Mouse (Mus musculus): Measurements from ENCODE around the gene Slc46a2. TPM values are rescaled to one million over a fixed set of nuclear protein-coding genes. Genes with fewer than 3 reads are reported as not detected.

Slc46a2 gene
- polyA plus RNA-seq, 1 experiment from 2014 or later, result 0.05 TPM

DNA sequence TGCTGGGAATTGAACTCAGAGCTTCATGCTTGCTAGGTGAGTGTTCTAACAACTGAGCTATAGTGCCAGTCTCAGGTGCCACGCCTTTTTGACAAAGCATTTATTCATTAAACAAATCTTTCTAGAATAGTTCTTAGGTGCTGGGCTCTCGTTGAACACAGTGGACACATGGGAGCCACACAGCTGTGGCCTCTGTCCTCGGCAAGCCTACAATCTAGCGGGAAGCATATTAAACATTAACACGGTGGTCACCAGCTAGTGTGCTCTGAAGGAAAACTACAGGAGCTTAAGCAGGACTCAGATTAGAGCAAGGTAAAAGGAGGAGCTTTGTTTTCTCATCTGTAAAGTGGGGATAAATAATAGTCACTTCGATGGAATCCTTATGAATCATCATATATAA, 7.8 kb downstream of the Slc46a2 start:
- no peaks in the 10 kb centered on the region for H3K36me3 ChIP-seq (replicated peaks)
- WGBS, result 88% methylated on average over 6 of the region's 6 CpGs
- no peaks in the 10 kb centered on the region for H3K27me3 ChIP-seq (replicated peaks; ENCODE audit: low read depth, poor library complexity, severe bottlenecking)
- H3K4me3 ChIP-seq, result no peak overlapping the region
- H3K27ac ChIP-seq (replicated peaks), result no peak overlapping the region
- no peak for DNase-seq (ENCODE audit: low spot score)
- peaks cover 12% of the 10 kb centered on the region for H3K4me1 ChIP-seq
- no peaks in the 10 kb centered on the region for H3K9me3 ChIP-seq

DNA sequence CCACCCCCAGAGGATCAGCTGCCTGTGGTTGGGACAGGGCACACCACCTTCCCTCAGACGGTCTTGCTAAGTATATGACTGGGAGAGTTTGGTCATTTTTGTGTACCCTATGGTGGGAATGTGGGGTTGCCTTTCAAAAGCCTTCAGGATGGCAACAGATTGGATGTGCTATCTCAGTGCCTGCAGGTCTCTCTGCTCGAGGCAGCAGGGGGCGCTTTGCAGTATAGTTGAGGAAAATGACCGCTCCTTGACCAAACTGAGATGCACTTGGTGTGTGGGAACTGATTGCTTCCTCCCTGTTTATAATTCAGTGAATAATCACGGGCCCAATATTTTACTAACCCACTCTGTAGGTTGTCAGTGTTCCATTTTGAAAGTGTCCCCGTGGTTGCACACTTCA, 12.3 kb downstream of the Slc46a2 start:
- WGBS, result 65% methylated on average over 6 of the region's 6 CpGs
- Histone ChIP-seq H3K4me3 (no peak overlapping the region), H3K27me3 (replicated peaks; ENCODE audit: low read depth, poor library complexity, severe bottlenecking) (no peaks in the 10 kb centered on the region), H3K27ac (replicated peaks) (no peak overlapping the region), H3K36me3 (replicated peaks) (peaks cover 14% of the 10 kb centered on the region), H3K9me3 (no peaks in the 10 kb centered on the region), H3K4me1 (peaks cover 5% of the 10 kb centered on the region; the same call in 1 of the 2 replicates)
- no peak for DNase-seq (ENCODE audit: low spot score)

DNA sequence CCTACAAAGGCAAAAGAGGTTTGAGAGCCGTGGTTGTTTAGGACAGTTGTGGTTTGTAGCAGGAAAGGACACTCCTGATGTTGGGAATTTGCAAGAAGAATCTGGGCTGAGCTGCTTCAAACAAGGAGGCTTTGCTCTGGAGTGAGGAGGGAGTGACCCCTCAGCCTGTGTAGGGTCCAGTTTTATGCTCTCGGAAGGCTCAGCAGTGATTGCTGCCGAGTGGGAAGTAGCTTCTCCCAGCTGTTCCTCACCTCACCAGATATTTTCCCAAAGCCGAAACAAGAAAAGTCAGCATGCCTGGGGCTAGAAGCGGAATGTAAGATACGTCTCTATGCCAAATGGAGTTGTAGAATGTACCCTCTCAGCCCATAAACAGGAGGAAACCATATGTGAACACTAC, 13.0 kb downstream of the Slc46a2 start:
- Histone ChIP-seq H3K4me1 (0 out of 2 replicates have a peak, but pooled peaks cover 4% of the 10 kb centered on the region), H3K36me3 (replicated peaks) (peaks cover 19% of the 10 kb centered on the region), H3K4me3 (no peak overlapping the region), H3K9me3 (no peaks in the 10 kb centered on the region), H3K27ac (replicated peaks) (no peak overlapping the region), H3K27me3 (replicated peaks; ENCODE audit: low read depth, poor library complexity, severe bottlenecking) (no peaks in the 10 kb centered on the region)
- WGBS, result 85% methylated on average over 6 of the region's 6 CpGs
- DNase-seq (ENCODE audit: low spot score), result no peak

DNA sequence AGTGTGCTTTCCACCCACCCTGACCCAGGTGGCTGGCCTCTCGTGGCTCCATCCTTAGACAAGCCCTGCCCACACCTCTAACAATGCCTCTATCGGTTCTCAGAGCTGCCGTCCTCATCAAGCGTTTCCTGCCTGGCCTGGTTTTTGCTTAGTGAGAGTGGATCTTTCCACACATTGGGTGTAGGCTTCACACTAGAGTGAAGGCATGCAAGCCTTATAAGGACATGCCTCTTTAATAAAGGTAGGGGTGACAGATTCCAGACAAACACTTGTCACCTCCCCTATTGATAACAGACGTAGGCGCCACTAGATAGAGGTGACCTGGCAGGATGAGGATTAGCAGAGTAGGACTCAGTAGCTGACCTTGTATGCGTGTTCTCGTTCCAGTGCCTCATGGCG, 16.3 kb downstream of the Slc46a2 start:
- H3K27me3 ChIP-seq (replicated peaks; ENCODE audit: low read depth, poor library complexity, severe bottlenecking), result no peaks in the 10 kb centered on the region
- 89% methylated on average over 9 of the region's 9 CpGs for WGBS
- H3K4me3 ChIP-seq, result no peak overlapping the region
- H3K9me3 ChIP-seq, result no peaks in the 10 kb centered on the region
- no peak overlapping the region for H3K27ac ChIP-seq (replicated peaks)
- no peak for DNase-seq (ENCODE audit: low spot score)
- 0 out of 2 replicates have a peak, but pooled peaks cover 4% of the 10 kb centered on the region for H3K4me1 ChIP-seq
- peaks cover 43% of the 10 kb centered on the region for H3K36me3 ChIP-seq (replicated peaks)

DNA sequence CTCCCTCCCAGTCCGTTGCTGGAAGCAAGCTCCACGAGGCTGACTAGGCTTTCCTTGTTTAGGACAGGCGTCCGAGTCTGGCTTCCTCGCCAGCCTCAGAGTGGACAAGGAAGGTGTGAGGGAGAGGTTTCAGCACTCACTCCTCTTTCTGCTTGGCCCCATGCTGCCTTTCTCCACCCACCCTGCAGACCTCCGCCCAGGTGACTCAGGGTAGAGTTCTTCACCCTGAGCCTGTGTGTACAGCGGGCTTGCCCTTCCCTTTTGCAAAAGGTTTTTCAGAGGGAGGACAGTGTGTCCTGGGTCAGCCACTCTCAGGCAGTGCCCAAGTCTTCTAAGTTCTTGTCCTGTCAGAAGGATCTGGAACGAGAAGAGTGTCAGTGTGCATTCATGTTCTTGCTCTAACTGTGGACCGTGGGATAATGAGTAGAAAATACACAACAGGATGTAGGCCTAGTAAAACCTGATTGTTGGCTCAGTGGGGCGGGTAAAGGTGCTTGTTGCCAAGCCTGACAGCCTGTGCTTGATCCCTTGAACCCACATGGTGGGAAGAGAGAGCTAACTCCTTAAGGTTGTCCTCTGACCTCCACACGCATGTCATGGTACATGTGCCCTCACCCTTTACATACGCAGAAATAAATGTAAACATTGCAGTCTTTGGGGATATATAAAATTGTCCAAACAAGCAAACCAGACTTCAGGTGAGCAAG, 16.9 kb downstream of the Slc46a2 start:
- Histone ChIP-seq H3K9me3 (no peaks in the 10 kb centered on the region), H3K27ac (replicated peaks) (no peak overlapping the region), H3K36me3 (replicated peaks) (peaks cover 43% of the 10 kb centered on the region), H3K27me3 (replicated peaks; ENCODE audit: low read depth, poor library complexity, severe bottlenecking) (no peaks in the 10 kb centered on the region), H3K4me3 (no peak overlapping the region), H3K4me1 (0 out of 2 replicates have a peak, but pooled peaks cover 4% of the 10 kb centered on the region)
- WGBS, result 85% methylated on average over 12 of the region's 12 CpGs
- no peak for DNase-seq (ENCODE audit: low spot score)

DNA sequence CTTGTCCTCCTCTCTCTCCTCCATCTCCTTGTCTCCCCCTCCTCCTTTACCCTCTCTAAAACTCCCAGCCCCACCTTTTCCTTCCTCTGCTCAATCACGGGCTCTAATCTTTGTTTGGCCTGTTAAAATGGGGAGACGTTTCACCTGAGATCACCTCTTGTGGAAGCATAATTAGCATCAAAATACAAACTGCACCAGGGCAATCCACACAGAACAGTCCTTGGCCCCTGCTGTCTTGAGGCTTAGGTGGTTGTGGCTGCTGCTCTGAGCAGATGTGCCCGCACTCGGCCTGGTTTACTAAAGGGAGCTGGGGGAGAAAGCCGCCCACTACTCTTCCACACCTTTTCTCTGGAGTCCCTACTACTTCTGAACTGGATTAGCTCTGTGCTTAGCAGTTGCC, 18.9 kb downstream of the Slc46a2 start:
- WGBS, result 65% methylated on average over 5 of the region's 5 CpGs
- Histone ChIP-seq H3K36me3 (replicated peaks) (peaks cover 43% of the 10 kb centered on the region), H3K27me3 (replicated peaks; ENCODE audit: low read depth, poor library complexity, severe bottlenecking) (no peaks in the 10 kb centered on the region)

DNA sequence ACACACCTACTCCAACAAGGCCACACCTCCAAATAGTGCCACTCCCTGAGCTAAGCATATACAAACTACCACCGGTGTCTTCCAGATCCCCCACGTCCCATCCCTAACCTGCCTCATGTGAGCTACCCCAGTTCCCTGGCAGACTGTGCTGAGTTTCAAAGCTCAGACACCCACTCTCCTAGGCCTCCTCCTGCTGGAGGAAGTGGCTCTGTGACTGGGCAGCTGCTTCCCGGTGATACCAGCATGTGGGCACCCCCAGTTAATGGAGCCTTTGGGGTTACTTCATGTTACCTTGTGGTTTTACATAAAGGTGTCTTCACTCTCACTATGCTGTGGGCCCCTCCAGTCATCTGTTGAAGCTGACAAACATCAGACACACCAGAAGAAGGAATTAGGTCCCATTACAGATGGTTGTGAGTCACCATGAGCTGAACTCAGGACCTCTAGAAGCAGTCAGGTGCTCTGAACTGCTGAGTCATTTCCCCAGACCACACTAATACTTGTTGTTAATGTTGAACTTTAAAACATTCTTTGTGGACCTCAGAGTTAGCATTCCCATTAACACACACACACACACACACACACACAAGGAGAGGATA, 19.8 kb downstream of the Slc46a2 start:
- Histone ChIP-seq H3K9me3 (no peaks in the 10 kb centered on the region), H3K4me3 (no peak overlapping the region), H3K4me1 (0 out of 2 replicates have a peak, but pooled peaks cover 4% of the 10 kb centered on the region), H3K36me3 (replicated peaks) (peaks cover 43% of the 10 kb centered on the region), H3K27me3 (replicated peaks; ENCODE audit: low read depth, poor library complexity, severe bottlenecking) (no peaks in the 10 kb centered on the region), H3K27ac (replicated peaks) (no peak overlapping the region)
- no peak for DNase-seq (ENCODE audit: low spot score)
- 94% methylated on average over 3 of the region's 3 CpGs for WGBS

More for the DNA sequence above, 18.9 kb downstream of the Slc46a2 start:
- no peaks in the 10 kb centered on the region for H3K9me3 ChIP-seq
- H3K27ac ChIP-seq (replicated peaks), result no peak overlapping the region
- H3K4me1 ChIP-seq, result 0 out of 2 replicates have a peak, but pooled peaks cover 4% of the 10 kb centered on the region
- no peak overlapping the region for H3K4me3 ChIP-seq
- DNase-seq (ENCODE audit: low spot score), result no peak

DNA sequence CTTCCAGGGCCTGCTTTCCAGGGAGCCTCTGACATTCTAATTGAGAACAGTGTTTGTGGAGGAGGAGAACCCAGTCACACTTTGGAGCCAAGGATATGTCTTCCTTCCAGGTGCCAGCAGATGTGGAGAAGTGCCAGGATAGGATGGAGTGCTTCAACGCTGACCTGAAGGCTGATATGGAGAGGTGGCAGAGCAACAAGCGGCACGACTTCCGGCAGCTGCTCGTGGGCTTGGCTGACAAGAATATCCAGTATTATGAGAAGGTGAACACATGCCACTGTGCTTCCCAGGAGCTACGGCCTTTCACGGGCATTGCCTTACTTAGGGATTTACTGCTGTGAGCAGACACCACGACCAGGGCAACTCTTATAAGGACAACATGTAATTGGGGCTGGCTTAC, 20.4 kb downstream of the Slc46a2 start:
- Histone ChIP-seq H3K4me1 (0 out of 2 replicates have a peak, but pooled peaks cover 4% of the 10 kb centered on the region), H3K27ac (replicated peaks) (no peak overlapping the region), H3K9me3 (no peaks in the 10 kb centered on the region), H3K36me3 (replicated peaks) (peaks cover 42% of the 10 kb centered on the region), H3K27me3 (replicated peaks; ENCODE audit: low read depth, poor library complexity, severe bottlenecking) (no peaks in the 10 kb centered on the region), H3K4me3 (no peak overlapping the region)
- WGBS, result 91% methylated on average over 8 of the region's 8 CpGs
- no peak for DNase-seq (ENCODE audit: low spot score)

DNA sequence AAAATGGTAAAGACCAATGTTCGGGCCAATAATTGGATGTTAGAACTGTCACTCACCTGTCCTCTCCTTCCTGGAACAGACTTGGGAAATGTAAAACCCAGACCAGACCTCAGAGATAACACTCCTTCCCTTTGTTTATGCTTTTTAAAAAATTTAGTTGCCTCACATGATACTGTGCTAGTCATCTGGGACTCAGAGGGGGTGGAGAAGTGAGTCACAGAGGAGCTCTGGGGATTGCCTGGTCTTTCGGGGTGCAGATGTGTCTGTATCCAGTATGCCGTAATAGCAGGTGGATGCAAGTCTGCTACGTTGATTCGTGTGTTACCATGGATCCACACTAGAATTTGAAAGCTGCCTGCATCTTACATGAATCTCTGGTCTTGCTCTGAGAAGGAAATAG, 22.1 kb downstream of the Slc46a2 start:
- 96% methylated on average over 5 of the region's 5 CpGs for WGBS
- Histone ChIP-seq H3K27me3 (replicated peaks; ENCODE audit: low read depth, poor library complexity, severe bottlenecking) (no peaks in the 10 kb centered on the region), H3K4me1 (0 out of 2 replicates have a peak, but pooled peaks cover 3% of the 10 kb centered on the region), H3K36me3 (replicated peaks) (peaks cover 31% of the 10 kb centered on the region), H3K4me3 (no peak overlapping the region), H3K27ac (replicated peaks) (no peak overlapping the region), H3K9me3 (no peaks in the 10 kb centered on the region)
- DNase-seq (ENCODE audit: low spot score), result no peak

DNA sequence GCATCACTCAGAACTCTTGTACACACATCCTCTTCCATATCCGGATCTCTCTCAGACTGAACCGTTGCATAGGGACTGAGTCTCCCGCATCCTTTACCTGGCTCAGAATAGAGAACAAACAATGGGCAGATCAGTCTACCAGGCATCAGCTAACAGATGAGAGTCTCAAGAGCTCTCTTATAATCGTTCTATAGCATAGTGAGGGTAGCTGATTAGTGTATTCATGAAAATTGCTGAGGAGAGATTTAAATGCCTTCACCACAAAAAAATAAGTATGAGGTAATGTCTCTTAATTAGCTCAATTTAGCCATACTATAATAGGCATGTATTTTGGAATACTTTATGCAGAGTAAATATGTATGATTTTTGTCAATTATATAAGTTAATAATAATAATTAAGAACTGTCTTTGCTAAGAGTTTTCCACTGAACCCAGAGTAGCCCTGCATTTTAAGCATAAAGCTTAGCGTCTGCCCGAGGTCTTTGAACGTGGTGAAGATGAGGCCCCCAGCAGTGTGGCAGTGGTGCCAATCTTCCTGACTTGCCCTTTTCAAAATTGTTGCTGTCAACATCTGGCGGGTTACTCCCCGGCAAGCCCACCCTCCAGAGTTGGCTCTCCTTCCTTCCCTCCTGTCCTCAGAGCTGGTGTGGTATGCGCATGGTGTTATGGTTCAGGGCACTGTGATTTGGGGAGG, 23.0 kb downstream of the Slc46a2 start:
- 90% methylated on average over 10 of the region's 10 CpGs for WGBS
- Histone ChIP-seq H3K4me3 (no peak overlapping the region), H3K36me3 (replicated peaks) (peaks cover 24% of the 10 kb centered on the region), H3K4me1 (no peaks in the 10 kb centered on the region), H3K27me3 (replicated peaks; ENCODE audit: low read depth, poor library complexity, severe bottlenecking) (no peaks in the 10 kb centered on the region), H3K27ac (replicated peaks) (no peak overlapping the region), H3K9me3 (no peaks in the 10 kb centered on the region)
- no peak for DNase-seq (ENCODE audit: low spot score)

DNA sequence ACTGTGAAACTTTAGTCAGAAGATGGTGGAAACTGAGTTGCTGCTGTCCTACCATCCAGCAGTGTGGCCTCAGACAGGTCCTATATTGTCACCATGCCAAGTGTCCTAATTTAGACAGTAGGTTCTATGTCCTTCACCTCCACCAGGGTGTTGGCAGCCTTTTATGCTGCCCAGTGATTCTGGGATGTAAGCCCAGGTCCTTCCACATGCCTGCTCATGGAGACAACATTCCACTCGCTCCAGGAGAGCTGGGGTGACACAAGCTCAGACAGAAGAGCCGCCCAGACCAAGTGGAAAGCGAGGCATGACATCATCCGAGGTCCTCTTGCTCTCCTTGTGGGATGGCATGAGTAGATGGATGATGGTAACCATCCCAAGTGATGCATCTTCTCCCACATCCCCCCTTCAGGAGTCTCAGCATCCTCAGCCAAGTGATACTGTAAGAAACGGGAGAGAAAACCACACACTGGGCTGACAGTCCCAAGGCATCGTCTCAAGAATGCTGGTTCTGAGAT, 24.7 kb downstream of the Slc46a2 start:
- no peak for DNase-seq (ENCODE audit: low spot score)
- no peak overlapping the region for H3K27ac ChIP-seq (replicated peaks)
- WGBS, result 90% methylated on average over 6 of the region's 6 CpGs
- H3K9me3 ChIP-seq, result no peaks in the 10 kb centered on the region
- peaks cover 21% of the 10 kb centered on the region for H3K36me3 ChIP-seq (replicated peaks)
- H3K4me1 ChIP-seq, result no peaks in the 10 kb centered on the region
- H3K27me3 ChIP-seq (replicated peaks; ENCODE audit: low read depth, poor library complexity, severe bottlenecking), result no peaks in the 10 kb centered on the region
- H3K4me3 ChIP-seq, result no peak overlapping the region

DNA sequence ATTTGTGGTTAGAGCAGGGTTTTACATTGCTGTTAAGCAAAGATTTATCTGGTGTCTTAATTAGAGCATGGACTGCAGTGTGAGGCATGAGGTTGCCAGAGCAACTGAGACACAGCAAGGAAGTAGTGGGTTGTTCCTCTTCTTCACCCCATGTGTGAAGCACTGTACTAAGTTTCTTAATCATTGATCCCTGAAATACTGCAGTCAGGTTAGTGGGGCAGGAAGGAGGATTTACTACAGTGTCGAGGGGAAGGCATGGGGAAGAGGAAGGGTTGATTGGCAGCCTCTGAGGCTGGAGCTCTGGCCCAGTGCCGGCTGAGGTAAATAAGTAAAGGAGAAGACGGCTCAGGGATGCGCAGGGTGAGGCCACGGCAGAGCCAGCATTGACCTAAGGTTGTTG, 26.8 kb downstream of the Slc46a2 start:
- 85% methylated on average over 5 of the region's 5 CpGs for WGBS
- no peak for DNase-seq (ENCODE audit: low spot score)
- Histone ChIP-seq H3K4me1 (no peaks in the 10 kb centered on the region), H3K27ac (replicated peaks) (no peak overlapping the region), H3K9me3 (no peaks in the 10 kb centered on the region), H3K4me3 (no peak overlapping the region), H3K27me3 (replicated peaks; ENCODE audit: low read depth, poor library complexity, severe bottlenecking) (no peaks in the 10 kb centered on the region), H3K36me3 (replicated peaks) (peaks cover 20% of the 10 kb centered on the region)
